11 mouse cellular contexts compared by ENCODE assay signal in genomic region chr1:186567136-186567826, GRCm38 (mm10).
DNase-seq lines count a peak whose midpoint lies in the region; ATAC-seq and TF ChIP-seq lines count a peak whose summit lies in the region.
"Had no signal": no experiment of that assay in that cellular context is flagged by ENCODE, and none has a peak within 500 bp of the region (broad histone marks: within the 10 kb centered on the region; RNA-seq: fewer than 3 reads in every experiment).

No protein-coding gene starts in this region.

- H3K9me3 ChIP-seq in heart, embryonic 11.5 days (replicated peaks; ENCODE audit: control insufficient read depth, low read length), result no peaks in the 10 kb centered on the region
- no peaks in the 10 kb centered on the region for H3K9me3 ChIP-seq in intestine, postnatal 0 days (ENCODE audit: control insufficient read depth)

- peak overlapping the region; percentile 15; the same call in 1 of the 2 replicates for H3K4me2 ChIP-seq in heart, embryonic 11.5 days
- 0 out of 2 replicates have a peak overlapping the region, but pooled peaks have one; percentile 1 for H3K4me2 ChIP-seq in intestine, postnatal 0 days (replicated peaks; ENCODE audit: low read depth)

- no peak for TF ChIP-seq CTCF in brain, embryonic 14.5 days (IDR thresholded peaks at IDR 0.05; ENCODE audit: borderline replicate concordance, extremely low read depth, insufficient read depth, insufficient read length)
- no peak for TF ChIP-seq CTCF in intestine, postnatal 0 days (IDR thresholded peaks at IDR 0.05; ENCODE audit: low read depth)

- no peaks in the 10 kb centered on the region for H3K27me3 ChIP-seq in heart, embryonic 11.5 days (ENCODE audit: control insufficient read depth, insufficient read depth, low read length)
- no peaks in the 10 kb centered on the region for H3K27me3 ChIP-seq in intestine, postnatal 0 days (replicated peaks; ENCODE audit: control insufficient read depth, insufficient read depth, low read length)
- H3K27me3 ChIP-seq: CH12.LX had no signal

- intact Hi-C loops in heart, postnatal 25 days (cut with DNase I), result no loop called here

- no peak overlapping the region for H3K27ac ChIP-seq in heart, embryonic 11.5 days (ENCODE audit: low read depth, low read length)
- H3K27ac ChIP-seq in intestine, postnatal 0 days (ENCODE audit: low read depth, low read length), result no peak overlapping the region

- 25% methylated on average over 15 of the region's 15 CpGs for WGBS in heart, embryonic 11.5 days (ENCODE audit: insufficient replicate concordance)
- WGBS in intestine, postnatal 0 days, result 28% methylated on average over 15 of the region's 15 CpGs

- TF ChIP-seq POLR2A in brain, embryonic 14.5 days (IDR thresholded peaks at IDR 0.05; ENCODE audit: borderline replicate concordance, extremely low read depth, insufficient read depth, insufficient read length, poor library complexity, severe bottlenecking), result no peak

- ATAC-seq in heart, embryonic 11.5 days (replicated peaks; ENCODE audit: insufficient number of reproducible peaks, low FRiP score, low TSS enrichment), result no peak
- no peak for ATAC-seq in intestine, postnatal 0 days

- H3K4me3 ChIP-seq in heart, embryonic 11.5 days (ENCODE audit: low read depth, low read length), result no peak overlapping the region
- no peak overlapping the region for H3K4me3 ChIP-seq in intestine, postnatal 0 days (ENCODE audit: low read depth, low read length)

- H3K4me1 ChIP-seq in heart, embryonic 11.5 days (ENCODE audit: control insufficient read depth, insufficient read depth, low read length), result peaks cover 10% of the 10 kb centered on the region; the same call in 1 of the 2 replicates
- no peaks in the 10 kb centered on the region for H3K4me1 ChIP-seq in intestine, postnatal 0 days (replicated peaks; ENCODE audit: control insufficient read depth, insufficient read depth, low read length)

- H3K36me3 ChIP-seq in heart, embryonic 11.5 days (ENCODE audit: control insufficient read depth, insufficient read depth, low read length), result no peaks in the 10 kb centered on the region
- no peaks in the 10 kb centered on the region for H3K36me3 ChIP-seq in intestine, postnatal 0 days (ENCODE audit: control insufficient read depth, insufficient read depth)

- DNase-seq in heart, postnatal 25 days (ENCODE audit: low spot score), result no peak
- peak; percentile 57 for DNase-seq in 3134 (ENCODE audit: extremely low read depth, insufficient read length, low spot score)
- DNase-seq in brain, embryonic 14.5 days (ENCODE audit: low read depth), result peak; percentile 18
- no peak for DNase-seq in urinary bladder, adult 18-20 months (ENCODE audit: low spot score in 2 of 2)
- no peak for DNase-seq in urinary bladder, adult 2 months (ENCODE audit: low spot score)
- DNase-seq in right cerebral cortex, postnatal 36 days (ENCODE audit: low spot score in 2 of 2), result no peak
- DNase-seq: spleen, adult 18-20 months; thymus, postnatal 4 days had no signal

- H3K9ac ChIP-seq in heart, embryonic 11.5 days (ENCODE audit: low read depth, low read length), result no peak overlapping the region
- no peak overlapping the region for H3K9ac ChIP-seq in intestine, postnatal 0 days (ENCODE audit: low read depth, low read length)

Comparison
In these comparisons a context has a peak if more than half of its experiments do, and no peak if none do; other contexts are left out.
1. DNase-seq: peak in 3134 (single experiment) and brain, embryonic 14.5 days (single experiment); none in heart, postnatal 25 days (single experiment), urinary bladder, adult 18-20 months (0 of 2), urinary bladder, adult 2 months (single experiment) and right cerebral cortex, postnatal 36 days (0 of 2).